Mouse (Mus musculus): ENCODE data around the gene Trip10.

DNA sequence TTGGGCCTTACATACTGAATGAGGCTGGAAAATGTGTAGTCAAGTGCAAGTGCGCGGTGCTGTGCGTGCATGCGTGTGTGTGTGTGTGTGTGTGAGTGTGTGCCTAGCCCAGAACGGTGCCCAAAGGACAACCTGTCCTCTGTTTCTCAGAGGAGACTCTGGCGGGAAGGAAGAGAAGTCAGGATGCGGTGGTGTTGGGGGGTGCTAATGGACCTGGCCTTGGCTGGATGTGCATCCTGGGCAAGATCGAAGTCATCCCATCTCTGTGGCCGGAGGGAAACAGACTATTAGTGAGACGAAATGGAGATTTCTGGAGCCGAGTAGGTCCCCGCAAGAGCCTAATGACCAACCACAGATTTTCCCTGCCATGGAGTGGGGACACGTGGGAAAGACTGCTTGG lies 484 bp upstream of the Trip10 start:
- TF ChIP-seq CTCF (conservative IDR thresholded peaks at IDR 0.05; ENCODE audit: insufficient read depth, insufficient read length, low read depth, low read length) (0 out of 2 replicates have a peak, but pooled peaks have one; percentile 2), POLR2A (IDR thresholded peaks at IDR 0.05; ENCODE audit: low read depth, low read length) (no peak)

All from kidney, adult 2 months (tissue).